8 mouse cellular contexts compared by ENCODE assay signal in genomic region chr2:39065400-39065987, GRCm38 (mm10). TPM values are rescaled to one million over a fixed set of nuclear protein-coding genes. Genes with fewer than 3 reads are reported as not detected.
DNase-seq lines count a peak whose midpoint lies in the region; ATAC-seq and TF ChIP-seq lines count a peak whose summit lies in the region.

Golga1 (minus strand) TSS chr2:39065541.

- H3K27me3 ChIP-seq in ES-Bruce4 (ENCODE audit: control insufficient read depth, insufficient read depth, low read length, poor library complexity, severe bottlenecking), result no peaks in the 10 kb centered on the region
- no peaks in the 10 kb centered on the region for H3K27me3 ChIP-seq in forebrain, embryonic 14.5 days (replicated peaks; ENCODE audit: control insufficient read depth, insufficient read depth, low read length)
- H3K27me3 ChIP-seq in neural tube, embryonic 15.5 days (replicated peaks), result no peaks in the 10 kb centered on the region

- peak; percentile 23; the same call in 1 of the 2 replicates for TF ChIP-seq EP300 in ES-Bruce4 (IDR thresholded peaks at IDR 0.05; ENCODE audit: insufficient read depth, low read depth, low read length)

- peak within 1 kb of the TSS; percentile 64 for H3K4me2 ChIP-seq in forebrain, embryonic 14.5 days (ENCODE audit: low read length)
- peak within 1 kb of the TSS; percentile 82 for H3K4me2 ChIP-seq in neural tube, embryonic 15.5 days

- H3K9me3 ChIP-seq in ES-Bruce4 (replicated peaks; ENCODE audit: control insufficient read depth, insufficient read depth, low read length, poor library complexity, severe bottlenecking), result no peaks in the 10 kb centered on the region
- H3K9me3 ChIP-seq in forebrain, embryonic 14.5 days (replicated peaks; ENCODE audit: control insufficient read depth, low read length), result no peaks in the 10 kb centered on the region
- H3K9me3 ChIP-seq in neural tube, embryonic 15.5 days (replicated peaks), result no peaks in the 10 kb centered on the region

- no peak for TF ChIP-seq CTCF in ES-Bruce4 (IDR thresholded peaks at IDR 0.05; ENCODE audit: low read depth, low read length)

- peaks cover 2% of the 10 kb centered on the region; the same call in 1 of the 2 replicates for H3K36me3 ChIP-seq in ES-Bruce4 (ENCODE audit: control insufficient read depth, insufficient read depth, low read length, poor library complexity, severe bottlenecking)
- H3K36me3 ChIP-seq in forebrain, embryonic 14.5 days (ENCODE audit: control insufficient read depth, insufficient read depth, low read length), result peaks cover 23% of the 10 kb centered on the region
- peaks cover 9% of the 10 kb centered on the region; the same call in 1 of the 2 replicates for H3K36me3 ChIP-seq in neural tube, embryonic 15.5 days

- peak; percentile 72 for TF ChIP-seq POLR2A in ES-Bruce4 (IDR thresholded peaks at IDR 0.05; ENCODE audit: insufficient read depth, low read length)

- intact Hi-C loops in heart, postnatal 14 days (cut with DNase I), result loop anchor here (5.0 kb wide), 1 partner anchor 127 kb away; the partner anchor contains the start of gene Scai

- under 1% methylated on average over 49 of the region's 50 CpGs for WGBS in forebrain, embryonic 14.5 days
- under 1% methylated on average over 50 of the region's 50 CpGs for WGBS in neural tube, embryonic 15.5 days

- H3K4me3 ChIP-seq in ES-Bruce4 (ENCODE audit: low read depth, low read length), result peak within 1 kb of the TSS; percentile 91
- peak within 1 kb of the TSS; percentile 92 for H3K4me3 ChIP-seq in forebrain, embryonic 14.5 days (ENCODE audit: low read depth, low read length)
- H3K4me3 ChIP-seq in neural tube, embryonic 15.5 days (replicated peaks), result peak within 1 kb of the TSS; percentile 96

- DNase-seq in forebrain, embryonic 14.5 days (ENCODE audit: low spot score), result peak; percentile 95
- peak; percentile 92 for DNase-seq in heart, postnatal 14 days
- DNase-seq in layer of hippocampus, adult 11-12 months (ENCODE audit: low spot score), result peak; percentile 91
- peak; percentile 92 to 94 for DNase-seq in lung, adult 18-20 months
- DNase-seq in testis, postnatal 14 days (ENCODE audit: low spot score), result peak; percentile 93

- ATAC-seq in cerebellum, adult (ENCODE audit: insufficient number of reproducible peaks, low FRiP score, low TSS enrichment), result peak; percentile 99
- ATAC-seq in forebrain, embryonic 14.5 days, result peak; percentile 98
- peak; percentile 98 for ATAC-seq in neural tube, embryonic 15.5 days (ENCODE audit: low FRiP score)

- peak within 1 kb of the TSS; percentile 78 for H3K9ac ChIP-seq in ES-Bruce4 (ENCODE audit: low read depth, poor library complexity, severe bottlenecking)
- peak within 1 kb of the TSS; percentile 92 for H3K9ac ChIP-seq in forebrain, embryonic 14.5 days (ENCODE audit: low read length)
- peak within 1 kb of the TSS; percentile 97 for H3K9ac ChIP-seq in neural tube, embryonic 15.5 days (replicated peaks)

- H3K4me1 ChIP-seq in ES-Bruce4 (ENCODE audit: control insufficient read depth, insufficient read depth, low read length), result no peaks in the 10 kb centered on the region
- no peaks in the 10 kb centered on the region for H3K4me1 ChIP-seq in forebrain, embryonic 14.5 days (ENCODE audit: control insufficient read depth, insufficient read depth, low read length)
- peaks cover 9% of the 10 kb centered on the region for H3K4me1 ChIP-seq in neural tube, embryonic 15.5 days

- peak within 1 kb of the TSS; percentile 69 for H3K27ac ChIP-seq in ES-Bruce4 (ENCODE audit: insufficient read depth, low read length)
- H3K27ac ChIP-seq in forebrain, embryonic 14.5 days (ENCODE audit: low read depth, low read length), result peak within 1 kb of the TSS; percentile 78
- peak within 1 kb of the TSS; percentile 91 for H3K27ac ChIP-seq in neural tube, embryonic 15.5 days (replicated peaks)

RNA-seq across cellular contexts. Expression of gene Golga1, which starts in this region (rescaled TPM):
- 16.9 and 21.3 TPM in 2 replicates for polyA plus RNA-seq in ES-Bruce4 (2011; ENCODE audit: insufficient read depth, insufficient read length, low read depth, missing spikeins)
- polyA plus RNA-seq in forebrain, embryonic 14.5 days (2014; fragmentation: Nextera tagmentation; extraction: Ambion mirVana), result 36.4 and 41.0 TPM in 2 replicates
- total RNA-seq in heart, postnatal 14 days (2021), result 10 to 100 TPM; 17.9 to 19.2 TPM
- 27.9 and 28.9 TPM in 2 replicates for polyA plus RNA-seq in neural tube, embryonic 15.5 days (2015; fragmentation: Nextera tagmentation; extraction: Ambion mirVana)

Comparison
In these comparisons a context has a peak if more than half of its experiments do, and no peak if none do; other contexts are left out.
1. Peak in every context shown above with its lines: DNase-seq, ATAC-seq, H3K4me3 ChIP-seq and H3K27ac ChIP-seq.